Mouse (Mus musculus) stomach, postnatal 0 days (tissue): ENCODE results near the gene Fntb.

Source experiments
- CTCF ChIP-seq: IDR thresholded peaks from 2 replicates; pipeline ENCODE4 v1.5.1; 2016; ENCODE audit warnings: antibody characterized with exemption, low read depth, mild to moderate bottlenecking, moderate library complexity
- EP300 ChIP-seq: optimal IDR thresholded peaks from 2 replicates; pipeline ENCODE3; 2016; ENCODE audit warnings: antibody characterized with exemption

GRCm38 (mm10) chr12:76942476-76942875, 177.1 kb downstream of the Fntb start:
- TF ChIP-seq CTCF, result no peak
- TF ChIP-seq EP300, result no peak
